Mouse (Mus musculus): Measurements from ENCODE around the gene Bcl2l1. TPM values are rescaled to one million over a fixed set of nuclear protein-coding genes. Genes with fewer than 3 reads are reported as not detected.
A peak's percentile ranks its signal among the peaks of the same experiment; 100 is the strongest.

Gene Bcl2l1
- total and polyA plus RNA-seq, 2 experiments, result 14.9 to 30.4 TPM

GRCm38 (mm10) chr2:152793381-152793780, 38.1 kb downstream of the Bcl2l1 start:
- Histone ChIP-seq H3K27ac (replicated peaks; ENCODE audit: insufficient read depth, low read depth, low read length) (no peak overlapping the region; the same call in 1 of the 2 replicates), H3K4me1 (ENCODE audit: control insufficient read depth, insufficient read depth, low read length) (peaks cover 23% of the 10 kb centered on the region)
- TF ChIP-seq CTCF (IDR thresholded peaks at IDR 0.05; ENCODE audit: low read depth, low read length) (no peak), POLR2A (IDR thresholded peaks at IDR 0.05; ENCODE audit: extremely low read depth, insufficient read depth, low read length) (no peak)

GRCm38 (mm10) chr2:152792461-152792860, 39.1 kb downstream of the Bcl2l1 start:
- Histone ChIP-seq H3K36me3 (ENCODE audit: control insufficient read depth, insufficient read depth, low read length) (no peaks in the 10 kb centered on the region), H3K79me2 (ENCODE audit: control insufficient read depth, insufficient read depth, low read length) (peaks cover 47% of the 10 kb centered on the region), H3K4me3 (ENCODE audit: insufficient read depth, low read depth, low read length) (no peak overlapping the region), H3K27ac (replicated peaks; ENCODE audit: insufficient read depth, low read depth, low read length) (peak overlapping the region; percentile 26), H3K9ac (ENCODE audit: low read depth, low read length) (no peak overlapping the region), H3K27me3 (ENCODE audit: control insufficient read depth, insufficient read depth, low read length) (no peaks in the 10 kb centered on the region), H3K4me1 (ENCODE audit: control insufficient read depth, insufficient read depth, low read length) (peaks cover 26% of the 10 kb centered on the region)
- 3% methylated on average over 2 of the region's 2 CpGs for WGBS
- DNase-seq (ENCODE audit: extremely low read depth, low read depth, low spot score), result peak; percentile 85
- TF ChIP-seq CTCF (IDR thresholded peaks at IDR 0.05; ENCODE audit: low read depth, low read length) (no peak), POLR2A (IDR thresholded peaks at IDR 0.05; ENCODE audit: extremely low read depth, insufficient read depth, low read length) (no peak)

More at GRCm38 (mm10) chr2:152793381-152793780, 38.1 kb downstream of the Bcl2l1 start:
- DNase-seq (ENCODE audit: extremely low read depth, low read depth, low spot score), result no peak
- H3K36me3 ChIP-seq (ENCODE audit: control insufficient read depth, insufficient read depth, low read length), result no peaks in the 10 kb centered on the region
- peaks cover 52% of the 10 kb centered on the region for H3K79me2 ChIP-seq (ENCODE audit: control insufficient read depth, insufficient read depth, low read length)
- H3K27me3 ChIP-seq (ENCODE audit: control insufficient read depth, insufficient read depth, low read length), result no peaks in the 10 kb centered on the region
- H3K4me3 ChIP-seq (ENCODE audit: insufficient read depth, low read depth, low read length), result no peak overlapping the region
- H3K9ac ChIP-seq (ENCODE audit: low read depth, low read length), result no peak overlapping the region
- 86% methylated on average over 5 of the region's 5 CpGs for WGBS

DNA sequence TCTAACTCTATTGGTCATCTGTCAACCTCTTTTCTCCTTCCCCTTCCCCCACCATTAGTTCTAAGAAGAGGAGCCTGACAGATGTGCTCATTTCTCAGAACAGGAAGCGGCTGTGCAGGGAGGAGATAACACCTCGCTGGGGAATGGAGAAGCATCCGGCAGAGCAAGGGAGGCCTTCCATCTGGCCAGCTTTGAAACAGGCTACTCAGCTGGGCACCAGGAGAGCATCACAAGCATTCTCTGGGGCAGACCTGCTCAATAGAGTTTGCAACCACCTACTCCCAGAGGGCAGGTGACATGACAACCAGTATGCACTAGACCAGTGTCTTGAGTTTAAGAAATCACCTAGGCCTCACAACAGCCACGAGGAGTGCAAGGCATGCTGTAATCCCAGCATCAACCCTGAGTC, 41.9 kb downstream of the Bcl2l1 start:
- no peak for DNase-seq (ENCODE audit: extremely low read depth, low read depth, low spot score)
- Histone ChIP-seq H3K79me2 (ENCODE audit: control insufficient read depth, insufficient read depth, low read length) (peaks cover 37% of the 10 kb centered on the region), H3K4me3 (ENCODE audit: insufficient read depth, low read depth, low read length) (no peak overlapping the region), H3K4me1 (ENCODE audit: control insufficient read depth, insufficient read depth, low read length) (peaks cover 43% of the 10 kb centered on the region), H3K9ac (ENCODE audit: low read depth, low read length) (no peak overlapping the region), H3K27me3 (ENCODE audit: control insufficient read depth, insufficient read depth, low read length) (no peaks in the 10 kb centered on the region), H3K27ac (replicated peaks; ENCODE audit: insufficient read depth, low read depth, low read length) (peak overlapping the region; percentile 61), H3K36me3 (ENCODE audit: control insufficient read depth, insufficient read depth, low read length) (no peaks in the 10 kb centered on the region)
- TF ChIP-seq CTCF (IDR thresholded peaks at IDR 0.05; ENCODE audit: low read depth, low read length), result no peak
- no peak for TF ChIP-seq POLR2A (IDR thresholded peaks at IDR 0.05; ENCODE audit: extremely low read depth, insufficient read depth, low read length)
- 49% methylated on average over 4 of the region's 4 CpGs for WGBS

DNA sequence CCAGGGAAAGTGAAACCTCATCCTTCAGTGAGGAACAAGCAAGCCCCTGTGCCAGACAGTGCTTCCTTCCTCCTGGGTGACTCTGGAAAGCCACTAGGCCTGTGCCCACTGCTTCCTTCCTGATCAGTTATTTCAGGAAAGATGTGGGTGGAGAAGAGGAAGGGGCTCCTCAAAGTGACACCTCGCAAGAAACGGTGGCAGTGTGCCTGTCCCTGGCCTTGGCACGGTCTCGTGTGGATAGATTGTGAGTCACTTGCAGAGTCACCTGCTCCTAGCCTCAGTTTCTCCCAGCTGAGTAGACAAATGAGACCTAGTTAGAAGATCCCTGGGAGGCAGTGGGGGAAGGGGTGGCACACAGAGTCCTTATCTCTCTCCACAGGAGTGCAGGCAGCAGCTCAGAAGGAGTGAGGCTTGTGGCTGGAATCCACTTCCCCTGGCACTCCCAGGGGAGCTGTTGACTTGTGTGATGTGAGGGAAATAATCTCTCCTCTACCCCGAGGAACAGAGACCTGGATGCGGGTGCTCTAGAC, 42.6 kb downstream of the Bcl2l1 start:
- H3K27ac ChIP-seq (replicated peaks; ENCODE audit: insufficient read depth, low read depth, low read length), result peak overlapping the region; percentile 61
- DNase-seq (ENCODE audit: extremely low read depth, low read depth, low spot score), result peak; percentile 30
- H3K4me1 ChIP-seq (ENCODE audit: control insufficient read depth, insufficient read depth, low read length), result peaks cover 42% of the 10 kb centered on the region
- WGBS, result 55% methylated on average over 6 of the region's 6 CpGs
- H3K27me3 ChIP-seq (ENCODE audit: control insufficient read depth, insufficient read depth, low read length), result no peaks in the 10 kb centered on the region
- no peak for TF ChIP-seq POLR2A (IDR thresholded peaks at IDR 0.05; ENCODE audit: extremely low read depth, insufficient read depth, low read length)
- TF ChIP-seq CTCF (IDR thresholded peaks at IDR 0.05; ENCODE audit: low read depth, low read length), result no peak
- no peak overlapping the region for H3K4me3 ChIP-seq (ENCODE audit: insufficient read depth, low read depth, low read length)
- peaks cover 36% of the 10 kb centered on the region for H3K79me2 ChIP-seq (ENCODE audit: control insufficient read depth, insufficient read depth, low read length)
- H3K36me3 ChIP-seq (ENCODE audit: control insufficient read depth, insufficient read depth, low read length), result no peaks in the 10 kb centered on the region
- no peak overlapping the region for H3K9ac ChIP-seq (ENCODE audit: low read depth, low read length)

- no peaks in the 10 kb centered on the region for H3K36me3 ChIP-seq (ENCODE audit: control insufficient read depth, insufficient read depth, low read length)
- H3K79me2 ChIP-seq (ENCODE audit: control insufficient read depth, insufficient read depth, low read length), result peaks cover 42% of the 10 kb centered on the region
- H3K27ac ChIP-seq (replicated peaks; ENCODE audit: insufficient read depth, low read depth, low read length), result no peak overlapping the region
- no peaks in the 10 kb centered on the region for H3K27me3 ChIP-seq (ENCODE audit: control insufficient read depth, insufficient read depth, low read length)
- TF ChIP-seq CTCF (IDR thresholded peaks at IDR 0.05; ENCODE audit: low read depth, low read length) (no peak), POLR2A (IDR thresholded peaks at IDR 0.05; ENCODE audit: extremely low read depth, insufficient read depth, low read length) (no peak)
- WGBS, result 97% methylated on average over 6 of the region's 6 CpGs
- H3K4me3 ChIP-seq (ENCODE audit: insufficient read depth, low read depth, low read length), result no peak overlapping the region
- DNase-seq (ENCODE audit: extremely low read depth, low read depth, low spot score), result no peak
- peaks cover 37% of the 10 kb centered on the region for H3K4me1 ChIP-seq (ENCODE audit: control insufficient read depth, insufficient read depth, low read length)
- no peak overlapping the region for H3K9ac ChIP-seq (ENCODE audit: low read depth, low read length)
These were observed 44.0 kb downstream of the Bcl2l1 start for GRCm38 (mm10) chr2:152787543-152787942.

- WGBS, result 82% methylated on average over 2 of the region's 2 CpGs
These were observed 44.4 kb downstream of the Bcl2l1 start for GRCm38 (mm10) chr2:152787136-152787535.

More at GRCm38 (mm10) chr2:152787136-152787535, 44.4 kb downstream of the Bcl2l1 start:
- Histone ChIP-seq H3K4me3 (ENCODE audit: insufficient read depth, low read depth, low read length) (no peak overlapping the region), H3K27me3 (ENCODE audit: control insufficient read depth, insufficient read depth, low read length) (no peaks in the 10 kb centered on the region), H3K27ac (replicated peaks; ENCODE audit: insufficient read depth, low read depth, low read length) (no peak overlapping the region), H3K4me1 (ENCODE audit: control insufficient read depth, insufficient read depth, low read length) (peaks cover 33% of the 10 kb centered on the region), H3K9ac (ENCODE audit: low read depth, low read length) (no peak overlapping the region), H3K36me3 (ENCODE audit: control insufficient read depth, insufficient read depth, low read length) (no peaks in the 10 kb centered on the region), H3K79me2 (ENCODE audit: control insufficient read depth, insufficient read depth, low read length) (peaks cover 42% of the 10 kb centered on the region)
- DNase-seq (ENCODE audit: extremely low read depth, low read depth, low spot score), result no peak
- TF ChIP-seq CTCF (IDR thresholded peaks at IDR 0.05; ENCODE audit: low read depth, low read length), result no peak
